Mouse (Mus musculus) heart, adult 9 months (tissue): ENCODE results near the gene Fmn2.

Experiments used
- DNase-seq, 2 experiments: peaks; one replicate each; pipeline ENCODE4 v3.0.0; 2022; ENCODE audit warnings: low spot score in 2 of 2

The Fmn2 gene

GRCm38 (mm10) chr1:174659459-174660223, 158.0 kb downstream of the Fmn2 start:
- DNase-seq = no peak

GRCm38 (mm10) chr1:174665116-174665515, 163.5 kb downstream of the Fmn2 start:
- no peak for DNase-seq

DNA sequence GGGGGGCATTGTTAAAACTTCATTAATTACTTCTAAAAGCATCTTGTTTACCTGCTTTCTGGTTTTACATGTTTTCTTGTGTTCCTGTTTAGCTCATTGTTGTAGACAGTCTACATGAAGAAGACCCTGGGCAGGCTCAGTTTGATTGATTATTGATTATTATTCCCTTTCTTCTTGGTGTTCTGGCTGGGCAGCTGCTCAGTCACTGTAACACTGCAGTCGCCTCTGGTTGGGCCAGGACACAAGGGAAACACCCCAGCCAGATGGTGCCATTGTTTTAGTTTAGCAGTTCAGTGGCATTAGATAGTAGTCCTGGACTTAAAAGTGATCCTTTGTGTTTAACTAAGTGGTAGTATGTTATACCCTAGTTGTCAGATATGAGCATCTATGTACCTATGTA, 167.5 kb downstream of the Fmn2 start:
- no peak for DNase-seq

GRCm38 (mm10) chr1:174670846-174671245, 169.2 kb downstream of the Fmn2 start:
- no peak for DNase-seq

DNA sequence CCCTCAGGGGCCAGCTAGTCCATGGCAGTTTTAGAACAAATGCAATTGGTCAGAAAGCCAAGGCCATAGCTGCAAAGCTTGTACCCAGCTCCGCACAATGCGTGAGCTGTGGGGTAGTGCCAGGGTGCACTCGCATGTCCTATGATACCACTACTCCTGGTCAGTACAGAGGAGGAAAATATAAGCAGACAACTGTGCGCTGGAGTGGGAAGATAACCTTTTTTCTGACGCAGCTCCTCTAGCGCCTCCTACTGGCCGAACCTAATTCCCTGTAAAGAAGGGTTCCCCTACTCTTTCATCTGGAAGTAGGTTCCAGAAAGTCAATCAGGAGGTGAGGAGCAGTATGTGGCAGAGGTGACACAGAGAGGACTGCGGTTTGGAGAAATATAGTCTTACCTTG, 173.0 kb downstream of the Fmn2 start:
- no peak for DNase-seq

DNA sequence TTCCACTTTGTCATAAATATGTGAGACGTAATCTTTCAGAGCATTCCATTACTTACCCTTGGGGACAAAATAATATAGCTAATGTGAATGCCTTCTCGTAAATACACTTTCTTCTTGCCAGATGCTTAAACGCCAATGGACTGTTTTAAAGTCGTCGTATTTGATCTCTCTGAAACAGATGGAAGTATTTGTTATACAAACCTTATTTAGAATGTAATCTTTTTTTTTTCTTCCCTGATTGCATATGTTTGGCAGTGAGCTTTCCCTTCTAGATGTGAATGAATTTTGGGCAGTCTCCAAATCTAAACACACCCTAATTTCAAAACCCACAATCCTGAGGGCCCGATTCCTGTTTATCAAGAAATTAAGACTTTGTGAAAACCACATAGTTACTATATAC, 173.7 kb downstream of the Fmn2 start:
- DNase-seq = no peak

DNA sequence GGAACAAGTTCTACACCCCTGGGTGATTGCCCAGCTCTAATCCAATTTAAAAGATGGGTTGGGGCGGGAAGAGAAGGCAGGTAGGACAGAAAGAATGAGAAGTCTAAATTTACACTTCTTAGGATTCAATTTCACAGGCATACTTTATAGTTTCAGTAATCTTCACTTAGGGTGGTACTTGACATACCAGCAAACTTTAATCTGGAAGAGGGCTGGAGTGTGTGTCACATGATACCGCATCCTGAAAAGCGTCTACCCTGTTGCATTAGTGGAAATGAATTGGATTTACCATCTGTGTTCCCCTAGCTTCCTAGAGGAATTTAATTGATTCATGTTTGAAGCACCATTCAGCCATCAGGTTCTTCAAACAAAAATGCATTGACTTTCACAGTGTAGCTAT, 174.6 kb downstream of the Fmn2 start:
- no peak for DNase-seq

DNA sequence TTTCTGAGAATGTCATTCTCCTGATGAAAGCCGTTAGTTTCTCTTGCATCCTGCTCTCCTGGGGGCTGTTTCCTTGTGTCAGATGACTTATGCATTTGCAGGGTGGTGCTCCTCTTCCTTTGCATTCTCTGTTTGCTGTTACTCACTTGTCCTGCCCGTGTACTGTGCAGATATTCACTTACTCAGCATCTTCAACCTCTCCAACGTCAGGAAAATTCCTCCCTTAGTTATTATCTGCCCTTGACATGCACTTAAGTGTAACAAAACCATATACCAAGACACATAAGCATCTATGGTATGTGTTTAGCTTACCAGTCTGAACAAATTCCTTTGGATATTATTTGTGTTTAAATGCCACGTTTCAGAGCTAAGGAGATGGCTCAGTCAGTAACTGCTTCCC, 175.6 kb downstream of the Fmn2 start:
- DNase-seq = no peak

GRCm38 (mm10) chr1:174689301-174689700, 187.7 kb downstream of the Fmn2 start:
- DNase-seq = no peak

GRCm38 (mm10) chr1:174700871-174701270, 199.2 kb downstream of the Fmn2 start:
- no peak for DNase-seq

DNA sequence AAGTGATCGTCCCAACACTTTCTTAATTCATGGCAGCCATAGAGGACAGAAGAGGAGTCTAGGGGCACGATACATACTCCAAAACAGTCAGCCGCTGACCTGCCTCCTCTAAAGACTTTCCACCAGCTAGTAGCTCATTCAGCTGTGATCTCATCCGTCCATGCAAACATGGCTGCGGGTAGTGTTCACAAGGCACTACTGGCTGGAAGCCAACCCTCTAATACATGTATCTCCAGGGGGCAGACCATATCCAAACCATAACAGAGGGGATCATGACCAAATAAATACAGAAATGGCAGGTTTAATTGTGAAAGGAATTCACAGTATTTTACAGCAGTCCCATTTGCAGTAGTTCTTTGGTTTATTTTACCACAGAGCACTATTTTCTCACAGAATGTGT, 200.2 kb downstream of the Fmn2 start:
- no peak for DNase-seq

- no peak for DNase-seq
These were observed 202.3 kb downstream of the Fmn2 start for GRCm38 (mm10) chr1:174703909-174704308.

- DNase-seq = no peak
These were observed 218.3 kb downstream of the Fmn2 start for GRCm38 (mm10) chr1:174719729-174720458.

DNA sequence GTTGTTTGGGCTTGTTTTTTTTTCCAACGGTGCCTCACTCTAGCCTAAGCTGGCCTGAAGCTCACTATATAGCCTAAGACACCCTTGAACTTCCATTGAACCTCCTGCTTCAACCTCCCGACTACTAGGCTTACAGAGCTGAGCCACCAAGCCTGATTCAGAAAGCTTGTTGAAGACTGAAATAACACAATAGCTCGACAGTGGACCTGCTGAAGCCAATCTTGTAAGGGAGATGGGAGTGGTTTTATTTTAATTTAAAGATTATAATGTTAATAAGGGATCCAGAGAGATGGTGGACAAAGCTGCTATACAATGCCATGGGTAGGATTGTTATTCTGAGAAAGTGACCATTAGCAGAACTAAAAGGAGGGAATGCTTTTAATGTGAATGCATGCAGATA, 227.1 kb downstream of the Fmn2 start:
- no peak for DNase-seq

DNA sequence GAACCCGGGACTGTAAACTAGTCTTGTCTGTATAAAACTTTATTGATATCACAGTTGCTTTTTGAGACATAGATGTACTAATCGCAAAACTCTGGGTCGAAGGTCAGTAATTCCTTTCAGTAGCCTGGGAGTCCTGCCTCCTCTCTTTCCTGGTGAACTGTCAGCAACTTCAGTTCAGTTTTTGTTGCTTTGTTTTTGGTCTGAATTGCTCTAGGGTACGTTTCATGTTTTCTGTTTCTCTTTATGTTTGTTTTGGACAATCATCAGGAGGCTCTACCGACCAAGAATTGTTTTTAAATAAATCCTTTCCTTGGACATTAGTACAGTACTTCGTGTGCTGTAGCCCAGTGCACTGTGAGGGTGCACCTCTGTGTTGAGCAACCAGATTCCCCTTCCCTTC, 231.1 kb downstream of the Fmn2 start:
- DNase-seq = no peak

DNA sequence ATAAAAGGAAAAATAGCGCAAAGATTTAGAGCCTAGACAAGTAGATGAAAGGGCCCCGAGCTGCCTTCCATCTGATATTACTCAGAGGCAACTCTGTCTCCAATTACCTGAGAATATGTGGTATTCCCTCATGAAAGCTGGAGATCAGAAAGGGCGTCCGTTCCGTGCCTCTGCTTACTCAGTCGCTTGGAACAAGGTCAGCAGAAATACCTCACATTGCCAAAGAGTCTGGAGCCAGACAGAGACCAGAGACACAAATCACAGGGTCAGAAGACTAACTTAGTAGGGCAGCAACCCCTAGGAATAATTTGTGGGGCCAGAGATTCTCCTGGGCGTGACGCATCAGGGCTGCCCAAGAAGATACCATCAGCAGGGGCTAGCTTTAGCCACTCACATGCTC, 237.3 kb downstream of the Fmn2 start:
- no peak for DNase-seq

DNA sequence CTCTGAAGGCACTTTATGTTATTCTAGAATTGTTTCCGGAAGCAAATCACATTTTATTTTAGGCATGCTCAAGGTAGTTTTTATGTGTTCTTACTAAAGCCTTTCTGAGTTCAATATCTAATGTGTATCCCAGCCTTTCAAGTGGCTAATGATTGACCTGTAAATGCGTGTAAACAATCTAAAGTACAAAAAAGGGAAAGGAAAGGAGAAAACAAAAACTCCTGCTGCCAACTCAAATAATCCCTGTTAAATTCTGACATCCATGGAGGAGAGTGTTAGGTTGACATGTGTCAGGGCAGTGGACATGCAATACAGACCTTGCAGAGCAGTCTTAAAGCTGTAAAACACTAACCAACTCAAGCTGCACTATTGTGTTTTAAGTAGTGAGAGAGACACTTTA, 241.0 kb downstream of the Fmn2 start:
- no peak for DNase-seq

GRCm38 (mm10) chr1:174748520-174748919, 246.9 kb downstream of the Fmn2 start:
- no peak for DNase-seq

DNA sequence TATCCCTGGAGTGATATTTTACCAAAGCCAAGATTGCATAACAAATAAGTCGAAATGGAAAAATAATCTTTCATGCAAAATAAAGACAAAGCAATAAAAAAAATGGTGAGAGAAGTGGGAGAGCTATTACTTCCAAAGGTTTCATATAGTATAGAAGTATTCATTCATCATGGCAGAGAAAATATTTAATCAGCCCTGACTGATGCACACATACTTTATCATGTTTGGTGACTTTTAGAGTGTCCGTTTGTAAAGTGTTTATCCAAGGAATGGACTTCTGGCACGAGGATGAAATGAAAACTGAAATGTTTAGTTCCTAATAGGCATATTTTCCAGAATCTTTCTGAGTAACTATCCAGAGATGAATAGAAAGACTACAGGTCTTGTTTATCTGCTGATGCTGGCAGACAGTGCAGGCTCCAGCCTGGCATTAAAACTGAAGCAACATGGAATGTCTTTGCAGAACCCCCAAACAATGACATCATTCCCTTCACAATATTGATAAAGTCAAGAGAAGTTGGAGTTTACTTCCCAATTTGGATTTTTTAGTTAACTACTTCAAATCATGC, 249.4 kb downstream of the Fmn2 start:
- no peak for DNase-seq

DNA sequence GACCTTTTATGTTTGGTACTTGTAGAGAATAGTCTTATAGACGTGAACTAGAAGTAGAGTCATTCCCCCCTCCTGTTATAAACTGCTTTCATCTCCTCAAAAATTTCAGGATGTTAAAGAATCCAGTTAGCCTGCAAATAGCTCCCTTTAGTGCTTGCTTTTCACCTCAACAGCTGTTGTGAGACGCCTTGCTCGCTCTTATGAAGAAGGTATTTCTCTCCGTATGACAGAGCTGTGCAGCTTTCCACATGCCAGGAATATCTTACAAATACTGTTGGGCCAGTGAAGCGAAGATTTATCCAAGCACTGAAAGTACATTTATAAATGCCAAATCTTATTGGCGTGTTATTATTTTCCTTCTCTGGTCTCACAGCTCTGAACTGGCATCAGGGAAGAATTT, 257.7 kb downstream of the Fmn2 start:
- no peak for DNase-seq

- DNase-seq = no peak
These were observed 264.1 kb downstream of the Fmn2 start for GRCm38 (mm10) chr1:174765757-174766156.

GRCm38 (mm10) chr1:174766852-174767251, 265.2 kb downstream of the Fmn2 start:
- no peak for DNase-seq

GRCm38 (mm10) chr1:174771871-174772281, 270.3 kb downstream of the Fmn2 start:
- DNase-seq = no peak
